Mouse (Mus musculus): Measurements from ENCODE around the gene Sh3glb1. TPM values are rescaled to one million over a fixed set of nuclear protein-coding genes. Genes with fewer than 3 reads are reported as not detected.

Gene Sh3glb1
- polyA plus RNA-seq, 1 experiment: 350 TPM

- Histone ChIP-seq H3K4me1 (ENCODE audit: control insufficient read depth, insufficient read depth, low read length) (peaks cover 10% of the 10 kb centered on the region), H3K4me3 (ENCODE audit: insufficient read depth, low read length) (no peak overlapping the region), H3K27ac (ENCODE audit: insufficient read depth, low read depth, low read length) (no peak overlapping the region)
- TF ChIP-seq CTCF (IDR thresholded peaks at IDR 0.05; ENCODE audit: low read depth, low read length): no peak
- no peak for TF ChIP-seq POLR2A (IDR thresholded peaks at IDR 0.05; ENCODE audit: borderline replicate concordance, low read depth, low read length)
These were observed 5.1 kb downstream of the Sh3glb1 start for GRCm38 (mm10) chr3:144715033-144715432.

GRCm38 (mm10) chr3:144714606-144715005 lies 5.5 kb downstream of the Sh3glb1 start:
- Histone ChIP-seq H3K4me3 (ENCODE audit: insufficient read depth, low read length) (no peak overlapping the region), H3K27ac (ENCODE audit: insufficient read depth, low read depth, low read length) (no peak overlapping the region), H3K4me1 (ENCODE audit: control insufficient read depth, insufficient read depth, low read length) (peaks cover 10% of the 10 kb centered on the region)
- no peak for TF ChIP-seq POLR2A (IDR thresholded peaks at IDR 0.05; ENCODE audit: borderline replicate concordance, low read depth, low read length)
- no peak for TF ChIP-seq CTCF (IDR thresholded peaks at IDR 0.05; ENCODE audit: low read depth, low read length)

GRCm38 (mm10) chr3:144714126-144714525 lies 6.0 kb downstream of the Sh3glb1 start:
- Histone ChIP-seq H3K4me1 (ENCODE audit: control insufficient read depth, insufficient read depth, low read length) (peaks cover 10% of the 10 kb centered on the region), H3K4me3 (ENCODE audit: insufficient read depth, low read length) (no peak overlapping the region), H3K27ac (ENCODE audit: insufficient read depth, low read depth, low read length) (no peak overlapping the region)
- TF ChIP-seq POLR2A (IDR thresholded peaks at IDR 0.05; ENCODE audit: borderline replicate concordance, low read depth, low read length): no peak
- TF ChIP-seq CTCF (IDR thresholded peaks at IDR 0.05; ENCODE audit: low read depth, low read length): no peak

GRCm38 (mm10) chr3:144711607-144712206 lies 8.4 kb downstream of the Sh3glb1 start:
- TF ChIP-seq CTCF (IDR thresholded peaks at IDR 0.05; ENCODE audit: low read depth, low read length): no peak
- no peak for TF ChIP-seq POLR2A (IDR thresholded peaks at IDR 0.05; ENCODE audit: borderline replicate concordance, low read depth, low read length)
- Histone ChIP-seq H3K27ac (ENCODE audit: insufficient read depth, low read depth, low read length) (no peak overlapping the region), H3K4me3 (ENCODE audit: insufficient read depth, low read length) (no peak overlapping the region), H3K4me1 (ENCODE audit: control insufficient read depth, insufficient read depth, low read length) (peaks cover 12% of the 10 kb centered on the region)

GRCm38 (mm10) chr3:144708612-144709011 lies 11.5 kb downstream of the Sh3glb1 start:
- TF ChIP-seq POLR2A (IDR thresholded peaks at IDR 0.05; ENCODE audit: borderline replicate concordance, low read depth, low read length): no peak
- TF ChIP-seq CTCF (IDR thresholded peaks at IDR 0.05; ENCODE audit: low read depth, low read length): no peak
- H3K4me3 ChIP-seq (ENCODE audit: insufficient read depth, low read length): no peak overlapping the region
- H3K27ac ChIP-seq (ENCODE audit: insufficient read depth, low read depth, low read length): no peak overlapping the region
- peaks cover 9% of the 10 kb centered on the region for H3K4me1 ChIP-seq (ENCODE audit: control insufficient read depth, insufficient read depth, low read length)

- Histone ChIP-seq H3K4me3 (ENCODE audit: insufficient read depth, low read length) (peak overlapping the region; percentile 46), H3K27ac (ENCODE audit: insufficient read depth, low read depth, low read length) (peak overlapping the region; percentile 66), H3K4me1 (ENCODE audit: control insufficient read depth, insufficient read depth, low read length) (peaks cover 27% of the 10 kb centered on the region)
- no peak for TF ChIP-seq POLR2A (IDR thresholded peaks at IDR 0.05; ENCODE audit: borderline replicate concordance, low read depth, low read length)
- no peak for TF ChIP-seq CTCF (IDR thresholded peaks at IDR 0.05; ENCODE audit: low read depth, low read length)
These were observed 16.2 kb downstream of the Sh3glb1 start for GRCm38 (mm10) chr3:144703959-144704358.

- peaks cover 46% of the 10 kb centered on the region for H3K4me1 ChIP-seq (ENCODE audit: control insufficient read depth, insufficient read depth, low read length)
- no peak for TF ChIP-seq CTCF (IDR thresholded peaks at IDR 0.05; ENCODE audit: low read depth, low read length)
- TF ChIP-seq POLR2A (IDR thresholded peaks at IDR 0.05; ENCODE audit: borderline replicate concordance, low read depth, low read length): no peak
- H3K27ac ChIP-seq (ENCODE audit: insufficient read depth, low read depth, low read length): peak overlapping the region; percentile 100
- no peak overlapping the region for H3K4me3 ChIP-seq (ENCODE audit: insufficient read depth, low read length)
These were observed 21.2 kb downstream of the Sh3glb1 start for GRCm38 (mm10) chr3:144698790-144699433.

- H3K27ac ChIP-seq (ENCODE audit: insufficient read depth, low read depth, low read length): peak overlapping the region; percentile 100
- H3K4me1 ChIP-seq (ENCODE audit: control insufficient read depth, insufficient read depth, low read length): peaks cover 50% of the 10 kb centered on the region
- no peak overlapping the region for H3K4me3 ChIP-seq (ENCODE audit: insufficient read depth, low read length)
- no peak for TF ChIP-seq POLR2A (IDR thresholded peaks at IDR 0.05; ENCODE audit: borderline replicate concordance, low read depth, low read length)
- TF ChIP-seq CTCF (IDR thresholded peaks at IDR 0.05; ENCODE audit: low read depth, low read length): no peak
These were observed 22.2 kb downstream of the Sh3glb1 start for GRCm38 (mm10) chr3:144697942-144698341.

- no peak overlapping the region for H3K4me3 ChIP-seq (ENCODE audit: insufficient read depth, low read length)
- H3K27ac ChIP-seq (ENCODE audit: insufficient read depth, low read depth, low read length): peak overlapping the region; percentile 100
- no peak for TF ChIP-seq POLR2A (IDR thresholded peaks at IDR 0.05; ENCODE audit: borderline replicate concordance, low read depth, low read length)
- TF ChIP-seq CTCF (IDR thresholded peaks at IDR 0.05; ENCODE audit: low read depth, low read length): no peak
- H3K4me1 ChIP-seq (ENCODE audit: control insufficient read depth, insufficient read depth, low read length): peaks cover 51% of the 10 kb centered on the region
These were observed 23.0 kb downstream of the Sh3glb1 start for GRCm38 (mm10) chr3:144697154-144697553.

GRCm38 (mm10) chr3:144694941-144695340 lies 25.2 kb downstream of the Sh3glb1 start:
- TF ChIP-seq CTCF (IDR thresholded peaks at IDR 0.05; ENCODE audit: low read depth, low read length): no peak
- TF ChIP-seq POLR2A (IDR thresholded peaks at IDR 0.05; ENCODE audit: borderline replicate concordance, low read depth, low read length): no peak
- H3K4me1 ChIP-seq (ENCODE audit: control insufficient read depth, insufficient read depth, low read length): peaks cover 43% of the 10 kb centered on the region
- no peak overlapping the region for H3K27ac ChIP-seq (ENCODE audit: insufficient read depth, low read depth, low read length)
- no peak overlapping the region for H3K4me3 ChIP-seq (ENCODE audit: insufficient read depth, low read length)
